Mouse (Mus musculus): ENCODE results near the gene 5830473C10Rik.

DNA sequence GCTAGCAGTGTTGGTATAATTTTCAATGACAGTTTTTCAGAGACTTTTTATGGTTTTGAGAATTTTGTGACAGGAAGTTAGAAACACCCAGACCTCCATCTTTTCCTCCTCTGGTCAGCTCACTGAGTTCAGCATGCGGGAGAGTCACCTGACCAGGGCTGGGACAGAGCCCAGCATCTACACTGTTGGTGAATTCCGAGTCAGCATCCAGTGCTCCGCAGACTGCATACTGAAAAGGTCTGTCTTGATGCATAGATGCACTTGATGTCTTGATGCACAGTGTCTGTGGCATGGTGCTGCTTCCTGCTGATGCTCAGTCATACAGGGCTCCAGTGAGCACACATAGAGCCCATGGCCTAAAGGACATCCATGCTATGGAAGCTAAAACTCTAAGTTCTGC is 67.1 kb downstream of the 5830473C10Rik start:
- TF ChIP-seq POLR2A (IDR thresholded peaks at IDR 0.05; ENCODE audit: insufficient read depth, low read depth, low read length) = no peak
- no peak for TF ChIP-seq CTCF (IDR thresholded peaks at IDR 0.05; ENCODE audit: insufficient read depth, low read depth, low read length)

Data from olfactory bulb, adult 2 months (tissue).